Mouse (Mus musculus): ENCODE measurements around the gene Clnk.

The Clnk gene

DNA sequence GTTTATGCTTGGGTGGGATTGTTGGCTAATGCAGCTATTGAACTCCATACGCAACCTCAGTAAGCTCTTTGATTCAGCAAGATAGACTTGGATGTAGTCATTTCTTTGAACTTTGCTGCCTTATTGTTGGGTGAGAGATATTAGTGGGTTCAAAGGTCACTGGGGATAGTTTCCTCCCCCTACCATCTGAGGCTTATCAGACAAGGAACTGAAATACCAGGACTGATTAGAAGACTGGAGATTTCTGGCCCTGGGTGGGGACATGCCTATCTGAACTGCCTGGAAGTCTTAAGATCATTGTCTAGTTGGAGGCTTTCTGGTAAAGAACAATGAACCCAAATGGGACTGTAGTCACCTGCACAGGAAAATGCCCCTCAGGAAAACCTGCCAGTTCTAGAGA is 26.4 kb downstream of the Clnk start:
- no peak for DNase-seq (ENCODE audit: low read depth)

DNA sequence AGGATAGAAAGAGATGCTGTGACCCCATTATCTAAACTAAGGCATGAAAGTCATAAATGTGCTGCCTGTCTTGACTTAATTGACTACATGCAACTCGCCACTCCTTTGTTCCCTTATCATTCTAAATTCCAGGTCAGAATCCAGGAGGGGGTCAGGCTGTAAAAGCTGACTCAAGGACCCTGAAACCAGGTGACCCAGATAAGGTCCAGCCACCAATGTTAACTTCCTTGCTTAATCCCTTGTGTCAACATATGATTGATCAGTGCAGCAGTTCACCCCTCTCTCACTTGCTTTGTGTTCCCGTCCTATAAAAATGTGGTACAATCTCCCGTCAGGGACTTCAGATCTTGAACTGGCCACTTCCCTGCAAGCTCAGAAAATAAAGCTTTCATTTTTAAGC is 31.1 kb downstream of the Clnk start:
- no peak for DNase-seq (ENCODE audit: low read depth)

DNA sequence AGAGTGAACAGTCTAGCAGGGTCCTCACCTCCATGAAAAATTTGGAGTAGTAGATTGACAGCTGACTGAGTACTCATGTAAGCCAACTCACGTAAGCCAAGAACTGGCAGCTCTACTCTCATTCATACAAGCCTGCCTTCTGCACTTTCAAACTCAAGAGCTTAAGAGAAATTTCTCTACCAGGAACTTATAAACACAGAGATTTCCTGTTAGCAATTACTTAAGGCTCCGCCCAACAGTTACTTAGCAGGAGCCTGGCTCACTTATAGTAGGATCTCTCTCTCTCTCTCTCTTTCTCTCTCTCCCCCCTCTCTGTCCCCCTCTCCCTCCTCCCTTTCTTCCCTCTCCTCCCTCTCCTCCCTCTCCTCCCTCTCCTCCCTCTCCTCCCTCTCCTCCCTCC is 32.3 kb downstream of the Clnk start:
- DNase-seq (ENCODE audit: low read depth) = no peak

DNA sequence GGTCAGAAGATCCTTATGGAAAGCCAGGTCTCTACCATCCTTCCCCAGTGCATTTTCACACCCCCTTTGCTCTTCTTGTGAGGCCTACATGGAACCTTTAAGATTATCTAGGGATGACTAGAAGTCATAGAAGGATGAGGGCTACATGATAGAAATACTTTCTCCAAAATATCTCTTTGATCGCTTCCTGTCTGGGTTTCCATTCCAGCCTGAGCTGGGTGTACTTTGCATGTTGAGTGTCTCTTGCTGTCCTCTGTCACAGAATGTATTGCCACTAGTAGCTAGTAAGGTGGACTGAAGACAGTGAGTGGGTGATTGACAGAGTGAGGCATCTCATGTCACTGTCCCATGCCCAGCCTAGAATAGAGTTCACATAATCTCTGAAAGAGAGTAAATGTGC is 36.6 kb downstream of the Clnk start:
- no peak for DNase-seq (ENCODE audit: low read depth)

DNA sequence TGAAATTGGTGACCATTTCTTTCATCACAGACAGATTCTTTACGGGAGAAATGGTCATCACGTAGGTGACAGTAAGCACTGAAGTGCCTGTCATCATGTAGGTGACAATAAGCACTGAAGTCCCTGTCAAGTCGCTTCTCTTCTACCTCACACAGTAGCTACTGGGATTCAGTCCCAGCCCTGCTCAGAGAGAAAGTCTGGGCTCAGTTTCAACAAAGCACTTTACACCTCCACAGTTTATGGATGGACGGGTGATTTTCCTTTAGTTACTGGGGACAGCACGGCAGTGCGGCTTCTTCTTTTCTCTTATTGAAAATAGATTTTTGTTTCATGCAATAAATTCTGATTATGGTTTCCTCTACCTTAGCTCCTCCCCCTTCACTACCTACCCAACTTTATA is 49.3 kb downstream of the Clnk start:
- no peak for DNase-seq (ENCODE audit: low read depth)

GRCm38 (mm10) chr5:38826586-38826985 is 50.0 kb downstream of the Clnk start:
- DNase-seq (ENCODE audit: low read depth) = no peak

- DNase-seq (ENCODE audit: low read depth) = no peak
Measured at GRCm38 (mm10) chr5:38824132-38824965, 52.3 kb downstream of the Clnk start.

GRCm38 (mm10) chr5:38813391-38814109 is 63.1 kb downstream of the Clnk start:
- no peak for DNase-seq (ENCODE audit: low read depth)

- DNase-seq (ENCODE audit: low read depth) = no peak
Measured at GRCm38 (mm10) chr5:38812916-38813315, 63.7 kb downstream of the Clnk start.

DNA sequence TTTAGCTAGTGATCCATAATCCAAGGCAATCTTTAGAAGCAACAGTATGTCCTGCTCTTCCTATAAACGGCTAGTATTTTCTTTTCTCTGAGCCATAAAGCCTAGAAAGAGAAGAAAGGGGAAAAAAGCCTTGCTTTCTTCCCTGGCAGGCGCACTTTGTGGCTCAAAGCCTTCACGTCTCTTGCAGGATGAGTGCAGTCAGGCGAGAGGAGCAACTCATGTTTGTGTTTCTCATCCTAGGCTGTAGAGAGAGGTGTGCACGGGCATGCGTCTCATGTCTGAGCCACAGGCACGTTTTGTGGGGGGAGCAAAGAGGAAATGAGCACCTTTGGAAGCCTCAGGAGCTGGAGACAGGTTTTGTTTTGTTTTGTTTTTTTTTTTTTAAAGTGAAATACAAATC is 64.2 kb downstream of the Clnk start:
- DNase-seq (ENCODE audit: low read depth) = no peak

DNA sequence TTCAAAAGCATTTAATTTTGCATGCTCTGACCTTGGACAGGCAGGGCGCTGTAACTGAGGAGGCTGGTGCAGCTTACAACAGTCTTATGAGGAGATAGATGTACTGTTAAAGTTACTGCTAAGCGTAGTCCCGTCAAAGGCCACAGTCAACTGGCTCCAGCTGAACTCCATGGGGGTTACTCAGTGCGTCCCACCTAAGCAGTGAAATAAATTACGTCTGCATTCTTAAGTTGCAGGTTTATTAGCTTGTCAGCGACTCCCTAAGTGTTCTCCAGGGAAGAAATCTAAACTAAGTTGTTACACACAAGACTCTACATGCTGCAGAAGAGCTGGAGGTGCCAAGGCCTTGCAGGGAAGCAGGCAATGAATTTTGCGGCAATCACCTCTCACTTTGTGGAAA is 77.7 kb downstream of the Clnk start:
- no peak for DNase-seq (ENCODE audit: low read depth)

- no peak for DNase-seq (ENCODE audit: low read depth)
Measured at GRCm38 (mm10) chr5:38795139-38795538, 81.5 kb downstream of the Clnk start.

GRCm38 (mm10) chr5:38791116-38791515 is 85.5 kb downstream of the Clnk start:
- DNase-seq (ENCODE audit: low read depth) = no peak

GRCm38 (mm10) chr5:38788820-38789219 is 87.8 kb downstream of the Clnk start:
- DNase-seq (ENCODE audit: low read depth) = no peak

DNA sequence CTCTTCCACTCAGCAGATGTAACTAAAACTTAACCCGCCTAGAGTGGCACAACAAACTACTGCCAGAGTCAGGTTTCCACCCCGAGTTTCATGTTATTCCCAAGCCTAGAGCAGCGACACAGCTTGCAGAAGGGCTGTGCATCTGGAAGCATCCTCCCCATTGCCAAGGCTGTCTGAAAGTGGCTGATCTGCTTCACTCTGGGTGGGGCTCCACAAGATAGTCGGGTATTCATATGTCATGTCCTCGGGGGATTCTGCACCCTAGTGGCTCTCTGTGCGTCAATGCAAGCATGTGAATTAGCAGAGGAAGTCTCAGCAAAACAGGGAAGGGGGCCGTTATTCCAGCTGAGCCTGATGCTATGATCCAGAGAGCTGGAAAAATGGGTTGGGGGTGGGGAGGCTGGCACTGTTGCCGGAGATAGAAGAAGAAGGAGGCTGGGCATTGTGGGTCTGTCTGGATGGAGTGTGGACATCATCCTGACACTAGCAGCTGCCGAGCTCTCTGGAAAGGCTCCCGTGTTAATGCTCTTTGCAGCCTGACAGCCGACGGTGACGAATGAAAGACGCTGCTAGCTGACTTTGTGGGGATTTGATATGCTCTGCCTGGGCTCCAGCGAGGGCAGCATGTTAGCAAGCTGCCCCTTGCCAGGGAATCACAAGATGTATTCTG is 88.6 kb downstream of the Clnk start:
- no peak for DNase-seq (ENCODE audit: low read depth)

- no peak for DNase-seq (ENCODE audit: low read depth)
Measured at GRCm38 (mm10) chr5:38786126-38786525, 90.5 kb downstream of the Clnk start.

- DNase-seq (ENCODE audit: low read depth) = no peak
Measured at GRCm38 (mm10) chr5:38785686-38786085, 90.9 kb downstream of the Clnk start.

DNA sequence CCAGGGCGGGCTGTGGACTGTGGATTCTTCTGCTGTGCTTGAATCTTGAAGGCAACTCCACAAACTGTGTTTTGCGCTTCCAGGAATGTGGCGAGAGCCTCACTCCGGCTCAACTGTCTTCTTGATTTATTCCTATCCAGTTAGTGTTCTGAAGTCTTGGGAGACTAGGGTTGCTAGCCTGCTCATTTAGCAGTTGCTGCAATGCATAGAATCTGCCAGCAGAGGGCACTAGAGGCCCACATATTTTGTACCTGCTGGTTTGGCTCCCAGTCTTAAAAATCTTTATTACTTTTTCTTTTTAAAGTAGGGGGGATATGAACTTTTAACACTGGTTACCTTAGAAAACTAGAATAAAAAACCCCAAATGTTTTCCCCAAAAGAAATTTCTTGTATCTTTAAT is 94.8 kb downstream of the Clnk start:
- peak; percentile 63 for DNase-seq (ENCODE audit: low read depth)

DNA sequence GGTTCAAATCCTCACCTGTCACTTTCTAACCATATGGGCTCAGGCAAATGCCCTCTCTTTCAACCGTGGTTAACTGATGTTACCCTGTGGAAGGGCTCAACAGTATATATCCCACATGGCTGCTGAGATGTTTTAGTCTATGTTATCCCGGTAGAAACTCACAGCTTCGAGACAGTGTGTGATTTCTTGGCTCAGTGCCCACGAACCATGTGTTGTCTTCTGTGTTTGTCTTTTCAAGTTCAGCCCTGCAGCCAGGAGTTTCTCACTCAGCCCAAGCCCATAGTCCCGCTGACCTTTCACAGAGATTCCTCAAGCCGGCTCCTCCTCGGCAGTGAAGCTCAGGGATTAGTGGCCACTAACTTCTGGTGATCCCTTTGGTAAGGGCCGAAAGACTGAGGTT is 96.0 kb downstream of the Clnk start:
- DNase-seq (ENCODE audit: low read depth) = no peak

- no peak for DNase-seq (ENCODE audit: low read depth)
Measured at GRCm38 (mm10) chr5:38780045-38780444, 96.6 kb downstream of the Clnk start.

DNA sequence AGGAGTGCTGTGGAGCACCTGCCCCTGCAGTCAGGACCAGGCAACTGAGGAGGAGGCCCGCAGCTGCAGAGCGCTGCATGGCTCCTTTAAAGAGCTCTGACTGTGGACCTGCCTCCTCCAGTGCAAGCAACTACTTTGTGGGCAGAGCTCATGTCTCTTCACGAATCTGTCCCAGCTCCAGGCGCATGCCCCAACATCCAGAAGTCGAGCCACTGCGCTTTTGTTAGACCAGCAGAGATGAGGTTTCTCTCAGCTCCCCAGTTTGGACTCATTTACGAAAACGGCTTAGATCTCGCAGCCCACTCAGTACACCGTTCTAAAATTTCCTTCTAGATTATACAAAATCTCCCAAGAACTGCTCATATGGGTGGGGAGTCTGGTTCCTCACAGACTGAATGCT is 101.1 kb downstream of the Clnk start:
- DNase-seq (ENCODE audit: low read depth) = no peak

DNA sequence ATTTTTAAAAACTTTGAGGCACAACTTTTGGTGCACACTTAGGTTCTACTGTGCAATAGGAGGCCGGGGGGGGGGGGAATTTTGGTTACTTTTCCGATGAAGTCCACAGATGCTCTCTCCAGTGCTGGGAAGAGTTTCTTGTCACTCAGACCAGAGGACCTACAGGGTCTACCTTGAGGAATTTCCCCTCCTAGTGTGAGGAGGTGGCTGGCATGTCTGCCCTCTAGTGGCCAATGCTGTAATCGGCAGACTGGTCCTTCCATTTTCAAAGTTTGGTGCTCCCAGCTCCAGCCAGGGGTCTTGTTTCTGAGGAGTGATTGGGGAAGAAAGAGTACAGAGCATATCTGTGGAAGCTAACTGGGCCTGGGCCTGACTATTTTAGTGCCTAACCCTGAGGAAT is 121.7 kb downstream of the Clnk start:
- peak; percentile 32 for DNase-seq (ENCODE audit: low read depth)

GRCm38 (mm10) chr5:38752749-38753148 is 123.9 kb downstream of the Clnk start:
- DNase-seq (ENCODE audit: low read depth) = no peak

All from induced T-regulatory cell, adult 2 months (primary cell).